Mouse (Mus musculus): Measurements from ENCODE around the gene Pkd1. TPM values are rescaled to one million over a fixed set of nuclear protein-coding genes. Genes with fewer than 3 reads are reported as not detected.

Pkd1 gene
- polyA plus RNA-seq (2015; fragmentation: Nextera tagmentation; extraction: Ambion mirVana) = 2.7 and 4.0 TPM in 2 replicates

GRCm38 (mm10) chr17:24549618-24550415, at the start of gene Pkd1:
TSS of gene Pkd1 (plus strand) at chr17:24549834.
- Histone ChIP-seq H3K27ac (ENCODE audit: low read length) (peak within 1 kb of the TSS; percentile 91), H3K36me3 (ENCODE audit: control insufficient read depth, insufficient read depth) (no peaks in the 10 kb centered on the region), H3K4me1 (ENCODE audit: control insufficient read depth, low read depth, low read length) (peaks cover 24% of the 10 kb centered on the region), H3K9me3 (replicated peaks; ENCODE audit: control insufficient read depth, low read length) (no peaks in the 10 kb centered on the region), H3K4me2 (ENCODE audit: low read depth, low read length) (peak within 1 kb of the TSS; percentile 100), H3K9ac (ENCODE audit: low read depth, low read length) (peak within 1 kb of the TSS; percentile 85), H3K27me3 (ENCODE audit: control insufficient read depth, insufficient read depth, low read depth, low read length) (no peaks in the 10 kb centered on the region), H3K4me3 (ENCODE audit: low read depth, low read length) (peak within 1 kb of the TSS; percentile 80)
- peak; percentile 89 for ATAC-seq (ENCODE audit: low read depth)
- under 1% methylated on average over 66 of the region's 72 CpGs for WGBS (ENCODE audit: insufficient replicate concordance)

- H3K36me3 ChIP-seq (ENCODE audit: control insufficient read depth, insufficient read depth) = no peaks in the 10 kb centered on the region
- H3K9me3 ChIP-seq (replicated peaks; ENCODE audit: control insufficient read depth, low read length) = no peaks in the 10 kb centered on the region
- no peaks in the 10 kb centered on the region for H3K27me3 ChIP-seq (ENCODE audit: control insufficient read depth, insufficient read depth, low read depth, low read length)
- WGBS (ENCODE audit: insufficient replicate concordance) = 38% methylated on average over 11 of the region's 11 CpGs
- H3K4me2 ChIP-seq (ENCODE audit: low read depth, low read length) = no peak overlapping the region
- peaks cover 1% of the 10 kb centered on the region; the same call in 1 of the 2 replicates for H3K4me1 ChIP-seq (ENCODE audit: control insufficient read depth, low read depth, low read length)
- no peak for ATAC-seq (ENCODE audit: low read depth)
- no peak overlapping the region for H3K27ac ChIP-seq (ENCODE audit: low read length)
- no peak overlapping the region for H3K9ac ChIP-seq (ENCODE audit: low read depth, low read length)
- H3K4me3 ChIP-seq (ENCODE audit: low read depth, low read length) = no peak overlapping the region
Observed at GRCm38 (mm10) chr17:24502208-24502607, 47.4 kb upstream of the Pkd1 start.

GRCm38 (mm10) chr17:24504085-24504484, 45.5 kb upstream of the Pkd1 start:
- no peak overlapping the region for H3K4me2 ChIP-seq (ENCODE audit: low read depth, low read length)
- H3K27ac ChIP-seq (ENCODE audit: low read length) = no peak overlapping the region
- H3K36me3 ChIP-seq (ENCODE audit: control insufficient read depth, insufficient read depth) = no peaks in the 10 kb centered on the region; the same call in 1 of the 2 replicates
- H3K4me1 ChIP-seq (ENCODE audit: control insufficient read depth, low read depth, low read length) = peaks cover 3% of the 10 kb centered on the region; the same call in 1 of the 2 replicates
- no peak overlapping the region for H3K4me3 ChIP-seq (ENCODE audit: low read depth, low read length)
- WGBS (ENCODE audit: insufficient replicate concordance) = 88% methylated on average over 10 of the region's 10 CpGs
- no peak for ATAC-seq (ENCODE audit: low read depth)
- H3K27me3 ChIP-seq (ENCODE audit: control insufficient read depth, insufficient read depth, low read depth, low read length) = no peaks in the 10 kb centered on the region
- no peaks in the 10 kb centered on the region for H3K9me3 ChIP-seq (replicated peaks; ENCODE audit: control insufficient read depth, low read length)
- no peak overlapping the region for H3K9ac ChIP-seq (ENCODE audit: low read depth, low read length)

GRCm38 (mm10) chr17:24505286-24505955, 44.2 kb upstream of the Pkd1 start:
- H3K27me3 ChIP-seq (ENCODE audit: control insufficient read depth, insufficient read depth, low read depth, low read length) = no peaks in the 10 kb centered on the region
- no peak overlapping the region for H3K9ac ChIP-seq (ENCODE audit: low read depth, low read length)
- no peak overlapping the region for H3K27ac ChIP-seq (ENCODE audit: low read length)
- ATAC-seq (ENCODE audit: low read depth) = no peak
- peaks cover 3% of the 10 kb centered on the region; the same call in 1 of the 2 replicates for H3K4me1 ChIP-seq (ENCODE audit: control insufficient read depth, low read depth, low read length)
- no peak overlapping the region for H3K4me2 ChIP-seq (ENCODE audit: low read depth, low read length)
- H3K4me3 ChIP-seq (ENCODE audit: low read depth, low read length) = no peak overlapping the region
- H3K9me3 ChIP-seq (replicated peaks; ENCODE audit: control insufficient read depth, low read length) = no peaks in the 10 kb centered on the region
- 85% methylated on average over 30 of the region's 30 CpGs for WGBS (ENCODE audit: insufficient replicate concordance)
- H3K36me3 ChIP-seq (ENCODE audit: control insufficient read depth, insufficient read depth) = peaks cover 11% of the 10 kb centered on the region

GRCm38 (mm10) chr17:24506332-24507070, 43.1 kb upstream of the Pkd1 start:
- 41% methylated on average over 36 of the region's 36 CpGs for WGBS (ENCODE audit: insufficient replicate concordance)
- H3K4me3 ChIP-seq (ENCODE audit: low read depth, low read length) = no peak overlapping the region
- no peaks in the 10 kb centered on the region for H3K27me3 ChIP-seq (ENCODE audit: control insufficient read depth, insufficient read depth, low read depth, low read length)

GRCm38 (mm10) chr17:24507129-24507664, 42.4 kb upstream of the Pkd1 start:
- Histone ChIP-seq H3K4me3 (ENCODE audit: low read depth, low read length) (no peak overlapping the region), H3K27ac (ENCODE audit: low read length) (no peak overlapping the region), H3K27me3 (ENCODE audit: control insufficient read depth, insufficient read depth, low read depth, low read length) (no peaks in the 10 kb centered on the region), H3K9me3 (replicated peaks; ENCODE audit: control insufficient read depth, low read length) (no peaks in the 10 kb centered on the region), H3K4me1 (ENCODE audit: control insufficient read depth, low read depth, low read length) (peaks cover 3% of the 10 kb centered on the region; the same call in 1 of the 2 replicates), H3K9ac (ENCODE audit: low read depth, low read length) (no peak overlapping the region), H3K4me2 (ENCODE audit: low read depth, low read length) (peak overlapping the region; percentile 50), H3K36me3 (ENCODE audit: control insufficient read depth, insufficient read depth) (peaks cover 16% of the 10 kb centered on the region)
- 49% methylated on average over 19 of the region's 19 CpGs for WGBS (ENCODE audit: insufficient replicate concordance)
- peak; percentile 60 for ATAC-seq (ENCODE audit: low read depth)

More at GRCm38 (mm10) chr17:24506332-24507070, 43.1 kb upstream of the Pkd1 start:
- H3K9ac ChIP-seq (ENCODE audit: low read depth, low read length) = no peak overlapping the region
- H3K27ac ChIP-seq (ENCODE audit: low read length) = no peak overlapping the region
- H3K4me2 ChIP-seq (ENCODE audit: low read depth, low read length) = peak overlapping the region; percentile 50
- H3K4me1 ChIP-seq (ENCODE audit: control insufficient read depth, low read depth, low read length) = peaks cover 3% of the 10 kb centered on the region; the same call in 1 of the 2 replicates
- peak; percentile 15; the same call in 1 of the 2 replicates for ATAC-seq (ENCODE audit: low read depth)
- H3K9me3 ChIP-seq (replicated peaks; ENCODE audit: control insufficient read depth, low read length) = no peaks in the 10 kb centered on the region
- H3K36me3 ChIP-seq (ENCODE audit: control insufficient read depth, insufficient read depth) = peaks cover 16% of the 10 kb centered on the region

GRCm38 (mm10) chr17:24507806-24508460, 41.7 kb upstream of the Pkd1 start:
- peaks cover 16% of the 10 kb centered on the region for H3K36me3 ChIP-seq (ENCODE audit: control insufficient read depth, insufficient read depth)
- H3K27me3 ChIP-seq (ENCODE audit: control insufficient read depth, insufficient read depth, low read depth, low read length) = no peaks in the 10 kb centered on the region
- peaks cover 3% of the 10 kb centered on the region; the same call in 1 of the 2 replicates for H3K4me1 ChIP-seq (ENCODE audit: control insufficient read depth, low read depth, low read length)
- 72% methylated on average over 12 of the region's 12 CpGs for WGBS (ENCODE audit: insufficient replicate concordance)
- H3K4me3 ChIP-seq (ENCODE audit: low read depth, low read length) = no peak overlapping the region
- H3K9me3 ChIP-seq (replicated peaks; ENCODE audit: control insufficient read depth, low read length) = no peaks in the 10 kb centered on the region
- no peak overlapping the region for H3K27ac ChIP-seq (ENCODE audit: low read length)
- no peak for ATAC-seq (ENCODE audit: low read depth)
- no peak overlapping the region for H3K4me2 ChIP-seq (ENCODE audit: low read depth, low read length)
- H3K9ac ChIP-seq (ENCODE audit: low read depth, low read length) = no peak overlapping the region

GRCm38 (mm10) chr17:24513609-24514008, 36.0 kb upstream of the Pkd1 start:
- Histone ChIP-seq H3K27me3 (ENCODE audit: control insufficient read depth, insufficient read depth, low read depth, low read length) (no peaks in the 10 kb centered on the region), H3K4me3 (ENCODE audit: low read depth, low read length) (no peak overlapping the region), H3K4me1 (ENCODE audit: control insufficient read depth, low read depth, low read length) (no peaks in the 10 kb centered on the region), H3K9ac (ENCODE audit: low read depth, low read length) (no peak overlapping the region), H3K27ac (ENCODE audit: low read length) (no peak overlapping the region), H3K9me3 (replicated peaks; ENCODE audit: control insufficient read depth, low read length) (no peaks in the 10 kb centered on the region), H3K4me2 (ENCODE audit: low read depth, low read length) (no peak overlapping the region), H3K36me3 (ENCODE audit: control insufficient read depth, insufficient read depth) (peaks cover 22% of the 10 kb centered on the region)
- no peak for ATAC-seq (ENCODE audit: low read depth)
- 52% methylated on average over 5 of the region's 5 CpGs for WGBS (ENCODE audit: insufficient replicate concordance)
